Mouse (Mus musculus) cortical plate, adult 2 months (tissue): ENCODE results near the gene Fam183b.

ENCODE experiments used
- CTCF ChIP-seq: fragments of 200-500 bp; IDR thresholded peaks from 2 replicates; pipeline ENCODE4 v1.5.1; 2011; ENCODE audit warnings: mild to moderate bottlenecking, control low read depth, low read length; ENCODE audit not compliant: insufficient read depth; ENCODE audit errors: extremely low read depth
- POLR2A ChIP-seq: fragments of 200-500 bp; IDR thresholded peaks from 2 replicates; pipeline ENCODE4 v1.6.1; 2011; ENCODE audit warnings: mild to moderate bottlenecking, low read length, control low read depth; ENCODE audit not compliant: insufficient read depth; ENCODE audit errors: extremely low read depth

GRCm38 (mm10) chr11:58796850-58797249 is 4.9 kb downstream of the Fam183b start:
- TF ChIP-seq CTCF (no peak), POLR2A (no peak)
